Mouse (Mus musculus): Measurements from ENCODE around the gene Gmds.
A peak's percentile ranks its signal among the peaks of the same experiment; 100 is the strongest.

The Gmds gene

DNA sequence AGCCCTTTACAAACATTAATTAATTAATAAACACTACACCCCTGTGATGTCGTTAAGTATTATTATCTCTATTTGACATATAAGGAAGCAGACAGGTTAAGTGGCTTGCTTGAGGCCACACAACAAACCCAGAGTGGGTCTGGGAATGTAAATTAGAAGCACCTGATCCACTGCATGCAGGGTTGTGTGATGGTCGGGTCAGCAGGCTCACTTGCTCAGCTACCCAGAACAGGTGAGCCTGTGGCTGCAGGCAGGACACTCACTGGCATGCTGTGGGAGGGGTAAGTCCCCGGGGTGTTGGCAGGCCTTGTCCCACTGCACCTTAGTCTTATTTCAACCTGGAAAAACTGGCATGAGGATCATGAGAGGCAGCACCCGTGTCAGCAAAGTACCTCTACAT lies 484.5 kb downstream of the Gmds start:
- peak; percentile 58 for DNase-seq

DNA sequence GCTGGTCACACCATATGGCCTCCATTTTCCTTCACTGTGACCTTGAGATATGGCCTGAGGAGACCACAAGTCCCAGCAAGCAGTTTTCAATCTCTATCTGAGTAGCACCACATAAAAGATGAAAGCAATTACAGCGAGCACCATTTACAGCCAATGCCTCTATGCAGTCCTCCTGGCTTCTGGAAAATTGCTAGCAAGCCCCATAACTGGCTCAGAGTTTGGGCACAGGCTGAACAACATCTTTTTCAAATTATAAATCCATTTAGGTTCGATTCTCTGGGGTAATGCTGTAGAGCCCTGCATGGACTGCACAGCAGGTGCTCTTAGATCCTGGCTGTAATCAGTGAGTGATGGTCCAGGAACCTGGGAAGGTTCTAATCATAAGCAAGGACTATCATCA lies 485.0 kb downstream of the Gmds start:
- DNase-seq: peak; percentile 59

DNA sequence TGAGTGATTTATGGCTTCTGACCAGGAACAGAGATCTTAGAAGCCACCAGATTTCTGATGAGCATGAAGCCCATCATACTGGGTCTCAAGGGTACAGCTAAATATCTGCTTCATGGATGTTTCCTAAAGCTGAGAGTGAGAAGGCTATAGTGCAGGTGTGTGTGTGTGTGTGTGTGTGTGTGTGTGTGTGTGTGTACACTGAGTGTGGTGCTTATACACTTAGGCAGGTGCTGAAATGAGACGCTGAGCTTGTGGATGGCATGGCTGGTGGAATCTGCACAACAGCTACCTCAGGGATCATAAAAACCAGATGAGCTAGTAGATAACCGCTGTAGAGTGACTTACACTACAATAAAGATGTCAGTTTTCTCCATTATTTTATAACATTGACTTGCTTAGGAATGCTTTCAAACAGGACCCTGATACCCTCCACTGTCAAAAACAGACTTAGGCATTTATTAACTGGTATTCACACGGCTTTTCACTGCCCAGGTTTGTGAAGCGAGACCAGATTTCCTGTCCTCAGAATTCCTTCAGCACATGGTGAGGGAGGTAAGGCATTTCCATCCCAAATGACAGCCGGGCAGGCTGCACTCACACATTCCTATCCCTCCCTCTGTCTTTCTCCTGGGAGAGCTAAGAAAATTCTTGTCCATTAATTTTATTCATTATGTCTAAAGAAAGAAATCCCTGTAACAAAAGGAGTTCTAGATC lies 489.1 kb downstream of the Gmds start:
- peak; percentile 67 for DNase-seq

DNA sequence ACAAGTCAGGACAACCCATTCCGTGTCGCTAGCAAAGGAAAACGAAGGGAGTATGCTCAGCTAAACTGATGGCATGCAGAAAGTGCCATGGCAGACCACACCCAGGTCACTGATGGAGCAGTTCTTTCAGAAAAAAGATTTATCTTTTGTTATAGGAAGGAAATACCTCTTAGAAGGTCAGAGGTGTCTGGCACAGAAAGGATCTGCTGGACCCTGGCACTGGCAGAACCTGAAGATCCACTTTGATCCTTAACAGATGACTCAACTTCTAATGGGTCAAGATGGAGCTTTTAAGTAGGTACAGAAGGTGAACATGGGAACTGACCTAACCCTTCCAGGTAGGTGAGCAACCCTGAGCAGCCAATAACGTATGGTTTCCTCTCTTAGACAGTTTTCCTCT lies 502.7 kb downstream of the Gmds start:
- DNase-seq: peak; percentile 57

- DNase-seq: peak; percentile 93
Observed at GRCm38 (mm10) chr13:31830332-31830731, 508.2 kb downstream of the Gmds start.

- DNase-seq: no peak
Observed at GRCm38 (mm10) chr13:31828446-31828845, 510.1 kb downstream of the Gmds start.

DNA sequence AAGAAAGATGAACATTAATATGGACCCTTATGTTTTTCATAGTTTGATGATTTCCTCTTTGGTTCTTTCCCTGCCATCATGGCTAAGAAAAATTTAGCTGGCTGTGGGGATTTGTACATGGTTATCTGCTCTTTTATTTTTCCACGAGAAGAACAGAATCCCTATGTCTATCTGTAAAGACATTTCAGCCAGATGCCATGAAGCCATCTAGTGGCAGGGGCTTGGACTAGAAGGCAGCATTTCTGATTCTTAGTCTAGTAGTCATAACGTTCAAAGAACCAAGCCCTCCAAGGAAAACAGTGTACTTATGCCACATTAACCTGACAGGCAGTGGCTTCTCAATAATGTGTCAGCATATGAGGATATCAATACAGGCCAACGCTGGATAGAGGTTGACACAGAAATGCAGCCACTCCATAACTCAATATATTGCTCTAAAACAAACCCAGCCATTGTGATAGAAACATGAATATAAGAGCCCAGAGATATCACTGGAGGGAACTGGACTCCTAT lies 510.7 kb downstream of the Gmds start:
- DNase-seq: no peak

GRCm38 (mm10) chr13:31827160-31827559 lies 511.4 kb downstream of the Gmds start:
- no peak for DNase-seq

DNA sequence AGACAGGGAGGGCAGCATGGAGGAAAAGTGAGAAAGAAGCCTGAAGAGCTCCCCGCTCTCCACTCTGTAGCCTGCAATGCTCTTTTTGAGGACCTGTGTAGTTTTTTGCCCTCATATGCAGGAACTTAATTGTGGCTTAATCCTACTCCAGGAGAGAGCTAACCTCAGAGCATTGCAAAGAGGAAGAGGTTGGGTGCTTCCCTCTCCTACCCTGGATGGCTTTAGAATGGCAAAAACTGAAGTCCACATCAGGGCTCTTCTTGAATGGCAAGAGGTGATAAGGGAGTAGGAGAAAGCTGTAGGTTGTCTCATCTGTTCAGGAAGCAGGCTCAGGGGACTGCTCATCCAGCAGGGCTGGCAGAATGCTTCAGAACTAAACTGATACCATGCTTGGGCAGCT lies 513.4 kb downstream of the Gmds start:
- no peak for DNase-seq

DNA sequence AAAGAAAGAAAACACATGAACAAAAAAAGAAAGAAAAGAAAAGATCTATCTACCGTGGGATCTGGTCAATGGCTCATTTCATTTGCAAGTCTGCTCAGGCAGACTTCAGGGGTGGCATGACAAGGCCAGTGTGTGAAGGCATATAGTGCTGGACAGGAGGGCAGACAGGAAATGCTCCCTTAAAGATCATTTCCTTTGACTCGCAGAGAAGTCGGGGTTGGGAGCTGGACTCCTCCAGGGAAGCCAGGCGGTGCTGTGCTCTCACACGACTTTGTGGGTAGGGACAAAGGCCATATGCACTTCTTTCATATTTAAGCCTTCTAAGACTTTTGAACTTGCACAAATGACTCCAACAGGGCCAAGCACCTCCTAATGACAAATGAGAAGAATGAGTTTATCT lies 515.2 kb downstream of the Gmds start:
- DNase-seq: no peak

- DNase-seq: no peak
Observed at GRCm38 (mm10) chr13:31821050-31821449, 517.5 kb downstream of the Gmds start.

DNA sequence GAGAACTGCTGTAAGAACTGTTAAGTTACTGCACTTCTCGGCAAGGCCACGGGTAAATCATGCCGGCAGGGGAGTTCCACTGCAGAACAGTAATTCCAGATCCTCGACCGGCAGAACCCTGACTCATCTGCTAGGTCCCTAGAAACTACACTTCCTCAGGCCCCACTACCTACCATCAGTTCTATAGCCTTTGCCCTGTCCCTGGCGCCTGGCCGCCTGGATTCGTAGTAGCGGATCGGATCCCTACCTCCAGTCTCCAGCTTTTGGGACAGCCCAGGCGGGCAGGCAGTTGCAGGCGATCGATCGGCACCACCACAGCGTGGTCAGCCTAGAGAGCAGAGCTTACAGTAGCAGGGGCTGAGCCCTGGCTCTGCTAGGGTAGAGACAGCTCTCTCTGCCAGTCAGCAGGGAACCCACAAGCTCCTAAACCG lies 517.9 kb downstream of the Gmds start:
- peak; percentile 95 for DNase-seq

DNA sequence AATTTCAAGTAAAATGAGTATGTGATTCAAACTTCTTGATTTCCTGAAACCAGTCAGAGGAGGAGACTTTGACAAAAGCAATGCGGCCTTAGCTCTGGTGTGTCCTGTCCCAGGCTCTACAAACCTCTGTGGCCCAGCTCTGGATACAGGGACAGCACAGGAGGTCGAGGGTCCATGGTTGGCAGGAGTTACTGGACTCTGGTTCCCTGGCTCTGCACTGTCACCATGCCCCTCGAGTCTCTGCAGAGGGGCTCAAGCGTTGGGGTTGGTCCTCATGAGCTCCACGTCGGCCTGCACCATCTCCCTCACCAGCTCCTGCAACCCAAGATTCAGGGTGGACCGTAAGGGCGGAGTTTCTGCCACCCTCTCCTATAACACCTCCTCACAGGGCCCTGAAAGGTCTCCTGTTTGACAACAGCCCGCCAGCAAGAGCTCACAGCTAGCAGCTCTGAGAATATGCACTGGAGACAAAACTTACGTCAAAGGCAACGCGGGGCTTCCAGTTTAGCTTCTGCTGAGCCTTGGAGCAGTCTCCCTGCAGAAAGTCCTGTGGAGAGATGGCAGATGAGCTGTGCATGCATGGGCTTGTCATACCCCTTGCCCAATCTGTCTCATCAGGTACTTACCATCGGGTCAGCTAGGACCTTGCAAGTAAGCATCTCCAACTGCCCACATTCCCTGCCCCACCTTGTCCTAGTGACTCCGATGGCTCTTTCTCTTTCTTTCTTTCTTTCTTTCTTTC lies 518.7 kb downstream of the Gmds start:
- peak; percentile 90 for DNase-seq

- DNase-seq: no peak
Observed at GRCm38 (mm10) chr13:31818337-31818736, 520.2 kb downstream of the Gmds start.

GRCm38 (mm10) chr13:31815383-31816003 lies 523.0 kb downstream of the Gmds start:
- peak; percentile 88 for DNase-seq

GRCm38 (mm10) chr13:31812701-31813100 lies 525.8 kb downstream of the Gmds start:
- no peak for DNase-seq

GRCm38 (mm10) chr13:31811542-31812021 lies 527.0 kb downstream of the Gmds start:
- no peak for DNase-seq

DNA sequence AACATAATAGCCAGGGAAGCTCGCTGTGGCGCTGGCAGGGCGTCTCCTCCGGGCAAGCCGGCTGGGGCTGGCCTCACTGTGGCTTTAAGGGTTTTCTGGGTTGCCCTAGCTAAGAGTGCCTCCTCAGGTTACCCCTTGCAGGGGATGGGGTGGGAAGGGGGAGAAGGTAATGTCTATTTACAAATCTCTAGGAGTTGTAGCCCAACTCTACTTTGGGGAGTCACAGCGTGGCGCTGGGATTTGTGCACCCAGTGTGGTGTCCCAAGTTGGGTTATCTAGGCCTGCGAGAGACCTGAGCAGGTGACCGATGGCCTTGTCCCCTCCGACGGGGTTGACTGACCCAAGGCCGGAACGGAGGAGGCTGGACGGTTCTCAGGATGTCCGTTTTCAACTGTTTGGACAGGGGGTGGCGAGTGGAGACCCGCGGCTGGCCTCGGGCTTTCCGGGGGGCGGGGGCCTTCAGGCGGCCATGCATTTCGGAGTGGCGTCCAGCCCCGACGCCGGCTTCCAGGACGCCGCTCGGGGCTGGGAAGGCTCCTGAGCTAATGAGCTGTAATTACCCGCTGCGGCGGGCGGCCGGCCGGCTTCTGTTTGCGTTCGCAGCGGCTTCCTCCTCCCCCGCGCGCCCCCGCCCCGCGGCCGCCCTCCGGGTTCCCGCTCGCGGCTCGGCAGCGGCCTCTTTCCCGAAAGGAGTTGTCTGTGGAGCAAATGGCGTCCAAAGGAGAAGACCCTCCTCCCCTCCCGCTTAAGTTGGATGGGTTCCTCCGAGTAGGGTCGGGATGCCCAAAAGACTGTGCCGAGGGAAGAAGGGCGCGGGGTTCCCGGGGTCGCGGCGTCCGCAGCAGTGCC lies 527.6 kb downstream of the Gmds start:
- DNase-seq: no peak

DNA sequence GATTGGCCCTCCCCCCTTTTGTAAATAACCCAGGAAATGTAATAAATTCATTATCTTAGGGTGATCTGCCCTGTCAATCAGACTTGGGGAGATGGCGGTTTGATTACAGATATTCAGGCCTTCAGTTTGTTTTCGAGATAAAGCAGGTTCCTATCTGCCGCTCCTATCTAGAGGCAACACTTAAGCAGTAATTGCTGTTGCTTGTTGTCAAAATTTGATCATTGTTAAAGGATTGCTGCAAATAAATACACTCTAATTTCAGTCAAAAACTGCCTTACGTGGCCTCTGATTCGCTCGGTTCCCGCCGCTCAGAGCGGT lies 528.2 kb downstream of the Gmds start:
- DNase-seq: no peak

DNA sequence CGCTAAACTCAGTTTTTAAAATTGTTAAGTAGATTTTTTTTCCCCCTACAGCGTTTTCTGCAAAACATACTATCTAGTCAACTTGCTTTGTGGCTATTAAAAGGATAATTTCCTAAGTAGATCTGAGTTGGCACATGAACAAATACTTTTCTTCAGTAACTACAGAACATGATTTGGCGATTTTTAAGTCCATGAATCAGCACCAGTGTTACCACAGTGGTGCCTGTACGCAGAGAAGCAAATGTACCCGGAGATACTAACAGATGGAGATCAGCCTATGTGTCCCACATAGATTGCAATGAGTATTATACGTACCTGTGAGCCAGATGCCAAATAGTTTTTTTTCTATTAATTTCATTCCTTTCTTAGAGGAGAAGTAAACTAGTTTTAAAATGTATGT lies 528.8 kb downstream of the Gmds start:
- no peak for DNase-seq

DNA sequence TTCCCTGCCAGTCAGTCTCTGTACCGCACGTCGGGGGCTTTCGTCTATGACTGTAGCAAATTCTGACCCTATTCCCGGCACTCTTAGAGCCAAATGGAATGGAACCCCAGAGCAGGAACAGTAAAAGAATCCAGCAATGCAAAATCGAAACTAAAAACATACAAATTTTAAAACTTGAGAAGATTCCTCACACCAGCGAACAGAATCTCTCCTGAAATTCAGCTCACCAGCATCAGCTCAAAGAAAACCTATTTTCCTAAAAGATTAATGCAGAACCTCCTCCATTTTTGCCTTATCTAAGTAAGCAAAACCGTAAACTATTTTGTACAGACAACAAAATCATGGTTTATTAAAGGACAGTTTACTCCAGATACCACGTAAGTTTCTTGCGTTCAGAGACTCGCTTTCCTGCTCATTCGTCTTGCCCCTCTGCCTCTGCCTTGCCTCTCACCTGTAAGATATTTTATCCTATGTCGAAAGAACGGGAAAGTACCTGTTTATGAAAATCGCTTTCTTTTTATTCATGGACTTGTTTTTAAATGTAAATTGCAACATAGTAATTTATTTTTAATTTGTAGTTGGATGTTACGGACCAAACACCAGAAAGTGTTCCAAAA lies 529.6 kb downstream of the Gmds start:
- no peak for DNase-seq

- peak; percentile 96 for DNase-seq
Observed at GRCm38 (mm10) chr13:31808116-31808803, 530.3 kb downstream of the Gmds start.
